Mouse (Mus musculus) limb, embryonic 13.5 days (tissue): ENCODE data around the gene Tmem159. TPM values are rescaled to one million over a fixed set of nuclear protein-coding genes. Genes with fewer than 3 reads are reported as not detected.
A peak's percentile ranks its signal among the peaks of the same experiment; 100 is the strongest.

Experiments
- ATAC-seq: fragments of 200-750 bp; cut with Nextera tagmentation; 2 replicates; pipeline ENCODE4 v1.8.0; 2017; ENCODE audit warnings: low read depth, moderate number of reproducible peaks, moderate TSS enrichment; ENCODE audit not compliant: low FRiP score
- H3K27ac ChIP-seq: fragments of 300-500 bp; sonication (generic); 2 replicates; pipeline ENCODE4 v1.5.1; 2015; ENCODE audit warnings: inconsistent platforms, mild to moderate bottlenecking, moderate library complexity
- H3K27me3 ChIP-seq: fragments of 300-500 bp; sonication (generic); 2 replicates; pipeline ENCODE4 v1.6.1; 2015; ENCODE audit warnings: mild to moderate bottlenecking, inconsistent platforms
- H3K36me3 ChIP-seq: fragments of 300-500 bp; sonication (generic); 2 replicates; pipeline ENCODE4 v1.6.1; 2015; ENCODE audit warnings: inconsistent platforms, mild to moderate bottlenecking, moderate library complexity
- H3K4me1 ChIP-seq: fragments of 300-500 bp; sonication (generic); 2 replicates; pipeline ENCODE4 v1.6.1; 2015; ENCODE audit warnings: inconsistent platforms
- H3K4me2 ChIP-seq: fragments of 300-500 bp; sonication (generic); replicated peaks from 2 replicates; pipeline ENCODE4 v1.6.1; 2015; ENCODE audit warnings: inconsistent platforms, mild to moderate bottlenecking, moderate library complexity
- H3K4me3 ChIP-seq: fragments of 300-500 bp; sonication (generic); 2 replicates; pipeline ENCODE4 v1.5.1; 2015; ENCODE audit warnings: moderate library complexity, mild to moderate bottlenecking, inconsistent platforms
- H3K9ac ChIP-seq: fragments of 300-500 bp; sonication (generic); 2 replicates; pipeline ENCODE4 v1.6.1; 2015; ENCODE audit warnings: mild to moderate bottlenecking, inconsistent platforms
- H3K9me3 ChIP-seq: fragments of 300-500 bp; sonication (generic); 2 replicates; pipeline ENCODE4 v1.6.1; 2016; ENCODE audit warnings: inconsistent platforms
- WGBS: fragments of 180-500 bp; shearing (Covaris S2); methylation state at CpG from one replicate; pipeline ENCODE4 v1.1.7; 2015; 5-methylcytosine and 5-hydroxymethylcytosine counted together
- polyA plus RNA-seq: library from polyadenylated mRNA; unstranded; fragments of >200 nt; fragmentation: Nextera tagmentation; extraction: Ambion mirVana; gene quantifications from 2 replicates; pipeline ENCODE4 v1.2.1, GENCODE M21; 2015

The Tmem159 gene
- polyA plus RNA-seq, 1 experiment from 2014 or later, result 27.1 TPM

DNA sequence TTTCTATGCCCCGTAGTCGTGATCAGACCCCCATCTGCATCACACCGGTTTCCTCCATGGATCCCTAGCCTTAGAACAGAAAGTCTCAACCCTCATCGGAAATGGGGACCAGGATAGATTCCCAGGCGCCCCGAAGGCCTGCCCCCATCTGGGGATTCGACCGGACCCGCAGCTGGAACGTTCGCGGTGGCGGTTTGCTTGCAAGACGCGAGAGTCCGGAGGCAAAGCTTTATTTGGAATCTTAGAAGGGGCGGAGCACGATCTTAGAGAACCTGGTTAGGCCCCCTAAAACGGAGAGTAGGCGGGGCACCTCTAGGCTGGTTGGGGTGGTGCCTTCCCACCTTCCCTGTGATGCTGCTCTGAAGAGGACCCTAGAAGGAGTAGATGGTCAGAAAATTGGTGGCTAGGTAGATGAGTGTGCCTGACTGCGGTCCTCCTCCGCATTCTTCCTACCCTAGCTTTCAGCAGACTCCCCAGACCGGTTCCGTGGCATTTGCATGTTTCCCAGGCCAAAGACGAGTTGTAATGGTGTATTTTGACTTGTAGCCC lies 940 bp downstream of the Tmem159 start:
- Histone ChIP-seq H3K9me3 (no peaks in the 10 kb centered on the region), H3K4me2 (peak overlapping the region; percentile 95), H3K4me1 (peaks cover 6% of the 10 kb centered on the region), H3K9ac (peak overlapping the region; percentile 70), H3K4me3 (peak overlapping the region; percentile 65), H3K36me3 (peaks cover 4% of the 10 kb centered on the region; the same call in 1 of the 2 replicates), H3K27ac (no peak overlapping the region), H3K27me3 (no peaks in the 10 kb centered on the region)
- 2% methylated on average over 25 of the region's 25 CpGs for WGBS
- ATAC-seq, result peak; percentile 51

DNA sequence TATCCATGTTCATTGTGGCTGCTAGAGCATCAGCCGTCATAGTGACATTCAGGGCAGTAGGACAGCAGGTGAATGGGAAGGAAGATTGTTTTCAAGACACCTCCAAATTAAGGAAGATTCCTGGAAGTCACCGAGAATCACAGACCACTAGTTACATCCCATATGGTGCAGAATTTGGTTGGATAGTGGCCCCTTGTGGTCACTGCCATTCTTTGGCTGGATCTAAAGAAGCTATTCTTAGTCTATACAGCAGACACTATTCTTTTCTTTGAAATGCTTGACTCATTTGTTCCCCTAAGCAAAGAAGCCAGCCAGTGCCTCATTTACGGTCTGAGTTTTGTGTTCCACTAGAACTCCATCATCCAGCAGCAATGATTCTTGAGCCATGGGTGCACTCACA lies 2.8 kb downstream of the Tmem159 start:
- H3K4me2 ChIP-seq, result no peak overlapping the region
- H3K27ac ChIP-seq, result no peak overlapping the region
- peaks cover 4% of the 10 kb centered on the region; the same call in 1 of the 2 replicates for H3K36me3 ChIP-seq
- 75% methylated on average over 3 of the region's 3 CpGs for whole genome bisulfite sequencing
- ATAC-seq, result no peak
- H3K4me1 ChIP-seq, result peaks cover 6% of the 10 kb centered on the region
- no peaks in the 10 kb centered on the region for H3K9me3 ChIP-seq
- no peak overlapping the region for H3K9ac ChIP-seq
- H3K27me3 ChIP-seq, result no peaks in the 10 kb centered on the region
- no peak overlapping the region for H3K4me3 ChIP-seq

DNA sequence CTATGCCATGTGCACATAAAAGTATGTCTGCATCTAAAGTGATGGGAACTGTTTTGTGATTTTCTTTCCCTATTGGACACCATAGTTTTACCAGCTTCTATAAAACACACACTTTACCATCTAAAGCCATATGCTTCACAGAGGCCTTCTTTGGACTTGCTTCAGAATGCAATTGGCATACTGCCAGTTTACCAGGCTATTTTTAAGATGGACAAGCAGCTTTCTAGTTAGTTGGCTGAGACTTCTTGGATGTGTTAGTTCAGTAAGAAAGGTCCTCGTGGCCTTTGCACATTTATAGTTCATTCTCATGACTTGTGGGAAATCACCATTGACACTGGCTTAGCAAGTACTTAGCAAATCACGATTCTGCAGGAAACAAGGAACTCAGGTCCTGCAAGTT lies 4.2 kb downstream of the Tmem159 start:
- 62% methylated on average over 2 of the region's 2 CpGs for WGBS
- Histone ChIP-seq H3K36me3 (peaks cover 4% of the 10 kb centered on the region; the same call in 1 of the 2 replicates), H3K4me1 (peaks cover 6% of the 10 kb centered on the region), H3K4me3 (no peak overlapping the region), H3K27ac (no peak overlapping the region), H3K9me3 (no peaks in the 10 kb centered on the region), H3K27me3 (no peaks in the 10 kb centered on the region), H3K9ac (no peak overlapping the region), H3K4me2 (no peak overlapping the region)
- ATAC-seq, result no peak

DNA sequence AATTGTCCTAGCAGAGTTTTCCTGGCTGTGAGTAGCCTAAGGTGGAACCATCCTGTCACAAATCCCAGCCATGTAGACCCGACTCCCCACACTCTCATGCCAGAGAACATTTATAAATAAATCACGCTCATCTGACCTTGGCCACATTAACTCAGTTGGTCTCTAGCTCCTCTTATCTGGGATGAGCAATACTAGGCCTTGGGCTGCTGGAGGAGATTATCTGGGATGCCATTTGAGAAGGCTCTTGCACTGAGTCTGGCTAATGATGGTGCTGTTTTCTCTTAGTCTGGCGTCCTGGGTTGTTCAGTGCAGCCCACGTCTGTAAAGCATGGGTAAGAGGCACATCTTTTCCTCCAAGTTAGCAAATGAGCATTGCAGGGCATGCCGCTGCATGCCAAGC lies 7.5 kb downstream of the Tmem159 start:
- 75% methylated on average over 5 of the region's 5 CpGs for WGBS
- no peak for ATAC-seq

GRCm38 (mm10) chr7:120116976-120117375 lies 14.8 kb downstream of the Tmem159 start:
- Histone ChIP-seq H3K4me2 (no peak overlapping the region), H3K9me3 (no peaks in the 10 kb centered on the region), H3K27ac (no peak overlapping the region), H3K4me3 (no peak overlapping the region), H3K36me3 (peaks cover 23% of the 10 kb centered on the region), H3K9ac (no peak overlapping the region), H3K4me1 (peaks cover 8% of the 10 kb centered on the region), H3K27me3 (no peaks in the 10 kb centered on the region)
- peak; percentile 60; the same call in 1 of the 2 replicates for ATAC-seq
- 63% methylated on average over 5 of the region's 5 CpGs for WGBS

More for the DNA sequence above, 7.5 kb downstream of the Tmem159 start:
- peaks cover 4% of the 10 kb centered on the region for H3K36me3 ChIP-seq
- no peaks in the 10 kb centered on the region for H3K27me3 ChIP-seq
- no peaks in the 10 kb centered on the region for H3K4me1 ChIP-seq
- no peak overlapping the region for H3K4me3 ChIP-seq
- H3K9me3 ChIP-seq, result no peaks in the 10 kb centered on the region
- no peak overlapping the region for H3K27ac ChIP-seq
- no peak overlapping the region for H3K4me2 ChIP-seq
- H3K9ac ChIP-seq, result no peak overlapping the region

DNA sequence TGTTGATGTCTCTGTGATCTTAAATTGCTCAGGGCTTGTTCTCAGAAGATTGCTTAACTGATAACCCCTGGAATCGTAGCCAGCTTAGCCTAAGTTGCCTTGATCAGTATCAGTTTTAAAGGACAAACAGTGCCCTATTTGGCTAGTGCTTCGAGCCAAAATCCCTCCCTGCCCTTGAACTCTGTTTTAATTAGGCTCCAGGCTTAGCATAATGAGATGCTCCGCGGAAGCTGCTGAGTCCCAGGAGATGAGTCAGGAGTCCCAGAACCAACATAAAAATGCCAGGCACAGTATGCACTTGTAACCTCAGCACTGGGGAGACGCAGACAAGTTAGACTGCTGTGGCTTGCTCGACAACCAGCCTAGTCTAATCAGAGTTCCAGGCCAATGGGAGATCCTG lies 15.4 kb downstream of the Tmem159 start:
- ATAC-seq, result no peak
- Histone ChIP-seq H3K27me3 (no peaks in the 10 kb centered on the region), H3K4me1 (peaks cover 8% of the 10 kb centered on the region), H3K36me3 (peaks cover 23% of the 10 kb centered on the region), H3K4me3 (no peak overlapping the region), H3K27ac (no peak overlapping the region), H3K9me3 (no peaks in the 10 kb centered on the region), H3K9ac (no peak overlapping the region), H3K4me2 (no peak overlapping the region)
- WGBS, result 23% methylated on average over 6 of the region's 6 CpGs

DNA sequence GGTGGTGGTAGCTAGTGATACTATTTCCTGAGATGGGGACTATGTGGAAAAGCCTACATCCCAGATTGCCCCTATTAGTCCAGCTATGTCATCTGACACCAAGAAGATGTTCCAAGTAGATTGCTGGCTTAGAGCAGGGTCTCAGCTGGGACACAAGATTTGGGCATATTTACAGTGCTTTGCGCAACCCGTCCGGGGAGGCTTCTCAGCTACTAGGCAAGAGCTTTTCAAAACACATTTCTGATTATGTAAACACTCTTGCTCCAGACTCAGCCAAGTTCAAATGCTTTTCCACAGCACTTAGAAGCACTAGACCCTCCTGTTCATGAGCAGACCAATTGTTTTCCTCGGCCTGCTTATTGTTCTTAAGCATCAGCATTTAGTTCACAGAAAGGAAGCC lies 21.6 kb downstream of the Tmem159 start:
- H3K4me2 ChIP-seq, result no peak overlapping the region
- ATAC-seq, result no peak
- WGBS, result 87% methylated on average over 4 of the region's 4 CpGs
- no peaks in the 10 kb centered on the region for H3K27me3 ChIP-seq
- H3K9me3 ChIP-seq, result no peaks in the 10 kb centered on the region
- peaks cover 16% of the 10 kb centered on the region for H3K36me3 ChIP-seq
- H3K9ac ChIP-seq, result no peak overlapping the region
- H3K4me1 ChIP-seq, result peaks cover 31% of the 10 kb centered on the region
- H3K27ac ChIP-seq, result no peak overlapping the region
- H3K4me3 ChIP-seq, result no peak overlapping the region

- no peak overlapping the region for H3K4me2 ChIP-seq
- H3K27ac ChIP-seq, result peak overlapping the region; percentile 52
- H3K4me1 ChIP-seq, result peaks cover 31% of the 10 kb centered on the region
- H3K36me3 ChIP-seq, result peaks cover 13% of the 10 kb centered on the region
- no peaks in the 10 kb centered on the region for H3K27me3 ChIP-seq
- ATAC-seq, result peak; percentile 62
- H3K4me3 ChIP-seq, result no peak overlapping the region
- whole genome bisulfite sequencing, result 0% methylated on average over 3 of the region's 3 CpGs
- no peak overlapping the region for H3K9ac ChIP-seq
- H3K9me3 ChIP-seq, result no peaks in the 10 kb centered on the region
These were observed 22.7 kb downstream of the Tmem159 start for GRCm38 (mm10) chr7:120124844-120125243.

DNA sequence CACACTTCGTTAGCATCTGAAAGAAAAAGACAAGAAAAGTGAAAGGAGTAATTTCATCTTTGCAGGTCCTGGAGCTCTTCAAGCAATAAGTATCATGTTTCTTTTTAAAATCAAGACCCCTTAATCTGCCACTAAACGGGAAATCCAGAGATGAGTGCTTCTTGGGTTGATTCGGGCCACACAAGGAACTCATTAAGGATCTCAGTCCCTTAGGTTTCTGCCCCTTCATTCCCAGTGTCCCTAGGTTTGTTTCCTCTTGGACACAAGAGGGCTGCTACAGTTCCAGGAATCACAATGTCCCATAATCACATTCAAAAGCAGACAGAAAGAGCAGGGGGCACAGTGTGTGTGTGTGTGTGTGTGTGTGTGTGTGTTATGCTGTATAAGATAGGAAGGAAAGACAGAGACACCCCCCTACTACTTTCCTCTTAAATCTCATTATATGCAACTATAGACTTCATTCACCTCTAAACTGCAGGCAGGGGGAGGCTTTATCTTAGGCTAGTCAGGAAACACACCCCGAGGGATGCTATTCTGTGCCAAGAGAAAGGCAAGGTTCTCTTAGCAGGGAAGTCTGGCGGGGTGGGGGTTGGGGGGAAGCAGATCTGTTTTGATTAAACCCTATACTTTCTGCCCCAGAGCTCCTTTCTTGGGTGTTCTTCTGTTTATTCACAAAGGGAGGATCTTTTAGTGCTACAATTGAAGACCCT lies 25.0 kb downstream of the Tmem159 start:
- Histone ChIP-seq H3K4me3 (no peak overlapping the region), H3K27ac (peak overlapping the region; percentile 16), H3K27me3 (no peaks in the 10 kb centered on the region), H3K9ac (no peak overlapping the region), H3K4me1 (peaks cover 31% of the 10 kb centered on the region), H3K4me2 (0 out of 2 replicates have a peak overlapping the region, but pooled peaks have one; percentile 12), H3K36me3 (no peaks in the 10 kb centered on the region), H3K9me3 (no peaks in the 10 kb centered on the region)
- WGBS, result 6% methylated on average over 5 of the region's 5 CpGs
- ATAC-seq, result peak; percentile 78

- WGBS, result 8% methylated on average over 4 of the region's 4 CpGs
- Histone ChIP-seq H3K4me2 (0 out of 2 replicates have a peak overlapping the region, but pooled peaks have one; percentile 12), H3K27ac (peak overlapping the region; percentile 16), H3K36me3 (no peaks in the 10 kb centered on the region), H3K4me3 (no peak overlapping the region), H3K4me1 (peaks cover 31% of the 10 kb centered on the region), H3K27me3 (no peaks in the 10 kb centered on the region), H3K9me3 (no peaks in the 10 kb centered on the region), H3K9ac (no peak overlapping the region)
- ATAC-seq, result peak; percentile 87
These were observed 25.5 kb downstream of the Tmem159 start for GRCm38 (mm10) chr7:120127686-120128059.

- Histone ChIP-seq H3K4me1 (peaks cover 31% of the 10 kb centered on the region), H3K4me3 (no peak overlapping the region), H3K9me3 (no peaks in the 10 kb centered on the region), H3K36me3 (no peaks in the 10 kb centered on the region), H3K9ac (no peak overlapping the region), H3K4me2 (no peak overlapping the region), H3K27me3 (no peaks in the 10 kb centered on the region), H3K27ac (no peak overlapping the region)
- WGBS, result 72% methylated on average over 4 of the region's 4 CpGs
- ATAC-seq, result no peak
These were observed 26.8 kb downstream of the Tmem159 start for GRCm38 (mm10) chr7:120128951-120129350.

- Histone ChIP-seq H3K27me3 (no peaks in the 10 kb centered on the region; the same call in 1 of the 2 replicates), H3K9ac (no peak overlapping the region), H3K27ac (no peak overlapping the region), H3K4me2 (no peak overlapping the region), H3K36me3 (no peaks in the 10 kb centered on the region), H3K4me1 (no peaks in the 10 kb centered on the region), H3K4me3 (no peak overlapping the region), H3K9me3 (no peaks in the 10 kb centered on the region)
- WGBS, result 78% methylated on average over 1 of the region's 1 CpGs
- ATAC-seq, result no peak
These were observed 40.6 kb downstream of the Tmem159 start for GRCm38 (mm10) chr7:120142743-120143142.
